Mouse (Mus musculus) layer of hippocampus, postnatal 10 days (tissue): ENCODE measurements around the gene Stard7. TPM values are rescaled to one million over a fixed set of nuclear protein-coding genes. Genes with fewer than 3 reads are reported as not detected.
"Not testable (repeated sequence)": the region's sequence is repeated elsewhere in the genome, so short reads cannot be mapped to it uniquely, and the experiment has no call there.

ENCODE experiments used
- DNase-seq, 2 experiments: peaks; one replicate each; pipeline ENCODE4 v3.0.0; 2021; ENCODE audit warnings: low spot score in 2 of 2
- total RNA-seq, 2 experiments: library from RNA; stranded (reverse); gene quantifications; 2 replicates each; pipeline ENCODE4 v1.2.3; 2021

The Stard7 gene
- total RNA-seq, 2 experiments from 2014 or later: 169 to 186 TPM

DNA sequence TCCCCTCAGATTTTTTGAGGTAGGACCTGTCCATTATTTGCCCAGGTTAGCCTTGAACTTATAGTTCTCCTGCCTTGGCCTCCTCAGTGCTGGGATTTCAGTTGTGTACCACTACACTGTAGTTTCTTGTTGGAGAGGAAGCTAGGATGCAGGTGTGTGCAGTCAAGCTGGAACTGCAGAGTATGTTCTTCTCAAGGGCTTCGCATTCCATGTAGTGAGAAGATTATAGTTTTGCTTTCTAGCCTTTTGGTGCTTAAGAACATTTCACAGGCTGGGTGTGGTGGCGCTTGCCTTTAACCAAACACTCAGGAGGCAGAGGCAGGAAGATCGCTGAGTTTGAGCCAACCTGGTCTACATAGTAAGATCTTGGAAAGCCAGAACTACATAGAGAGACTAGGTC lies 2.8 kb downstream of the Stard7 start:
- no peak for DNase-seq

DNA sequence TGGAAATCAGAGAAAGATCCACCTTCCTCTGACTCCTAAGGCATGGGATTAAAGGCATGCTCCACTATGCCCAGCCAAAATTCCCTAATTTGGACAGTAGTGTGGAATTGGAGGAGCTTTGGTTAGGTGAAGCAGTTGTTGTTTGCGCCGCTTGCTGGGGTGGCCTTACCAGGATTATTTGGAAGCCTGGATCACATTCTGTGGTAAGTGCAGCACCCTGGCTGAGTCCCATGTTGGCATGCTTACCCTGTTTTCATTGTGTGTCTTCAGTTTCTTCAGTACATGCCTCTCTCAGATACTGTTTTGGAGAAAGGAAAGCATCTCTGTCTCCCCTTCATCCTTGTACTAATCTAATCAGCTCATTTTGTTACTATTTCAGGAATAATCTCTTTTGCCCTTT lies 4.6 kb downstream of the Stard7 start:
- DNase-seq: no peak

DNA sequence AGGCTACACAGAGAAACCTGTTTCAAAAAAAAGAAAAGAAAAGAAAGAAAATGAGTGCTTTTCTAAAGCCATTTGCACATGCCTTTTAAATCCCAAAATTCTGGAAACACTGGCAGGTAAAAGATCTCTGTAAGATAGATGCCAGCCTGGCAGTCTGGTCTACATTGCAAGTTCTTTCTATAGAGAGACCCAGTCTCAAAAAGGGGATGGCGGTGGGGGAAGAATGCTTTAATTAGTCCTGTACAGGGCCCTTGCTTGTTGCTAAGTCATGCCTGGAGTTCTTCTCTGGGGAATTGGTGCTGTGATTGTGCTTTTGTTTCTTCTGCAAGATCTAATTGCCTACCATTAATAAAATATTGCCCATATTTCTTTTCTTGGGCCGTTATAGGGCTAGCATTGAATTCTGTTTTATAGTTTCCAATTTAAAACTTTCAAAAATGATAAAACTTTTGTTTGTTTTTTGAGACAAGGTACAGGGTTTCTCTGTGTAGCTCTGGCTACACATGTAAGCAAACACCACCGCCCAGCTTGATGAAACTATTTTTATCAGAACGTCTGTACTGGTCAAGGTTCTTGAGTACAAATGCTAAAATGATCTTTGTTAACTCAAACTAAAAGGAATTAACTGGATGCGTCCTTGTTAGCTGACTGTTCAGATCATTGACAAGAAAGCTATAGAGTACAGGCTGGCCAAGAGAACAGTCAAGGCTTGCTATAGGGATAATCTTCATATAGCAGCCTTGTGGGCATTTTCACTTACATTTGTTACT lies 5.7 kb downstream of the Stard7 start:
- DNase-seq: no peak

DNA sequence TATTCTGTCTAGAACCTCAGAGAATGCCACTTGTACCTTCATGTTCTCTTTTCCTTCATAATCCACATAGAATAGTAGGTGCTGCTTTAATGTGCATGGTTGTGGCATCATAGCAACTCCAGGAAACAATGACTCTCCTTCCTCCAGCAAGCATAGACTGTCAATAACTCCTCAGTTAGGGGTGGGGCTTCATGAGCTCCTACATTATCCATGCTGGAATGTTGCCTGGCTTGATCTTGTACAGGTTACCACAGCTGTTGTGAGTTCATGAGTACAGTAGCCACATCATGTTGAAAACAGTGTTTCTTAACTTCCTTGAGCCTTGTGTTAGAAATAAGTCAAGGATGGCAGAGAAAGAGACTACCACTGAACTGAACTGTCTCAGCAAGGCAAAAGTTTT lies 8.1 kb downstream of the Stard7 start:
- DNase-seq: no peak

DNA sequence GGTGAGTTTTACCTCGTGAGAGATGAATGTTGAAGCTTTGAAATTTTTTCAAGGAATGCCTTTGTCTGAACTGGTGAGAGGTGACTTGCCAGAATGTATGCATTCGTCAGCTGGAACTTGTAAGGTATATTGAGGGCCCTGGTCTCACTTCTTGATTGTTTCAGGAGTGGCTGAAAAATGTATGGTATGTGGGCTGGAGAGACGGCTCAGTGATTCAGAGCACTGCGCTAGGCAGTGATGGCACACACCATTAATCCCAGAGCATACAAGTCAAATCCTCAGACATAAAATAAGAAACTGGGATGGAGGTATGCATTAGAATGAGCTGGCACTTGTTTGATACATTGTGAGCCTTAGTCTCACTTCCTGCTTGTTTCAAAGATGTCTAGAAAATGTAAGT lies 22.2 kb downstream of the Stard7 start:
- no peak for DNase-seq

DNA sequence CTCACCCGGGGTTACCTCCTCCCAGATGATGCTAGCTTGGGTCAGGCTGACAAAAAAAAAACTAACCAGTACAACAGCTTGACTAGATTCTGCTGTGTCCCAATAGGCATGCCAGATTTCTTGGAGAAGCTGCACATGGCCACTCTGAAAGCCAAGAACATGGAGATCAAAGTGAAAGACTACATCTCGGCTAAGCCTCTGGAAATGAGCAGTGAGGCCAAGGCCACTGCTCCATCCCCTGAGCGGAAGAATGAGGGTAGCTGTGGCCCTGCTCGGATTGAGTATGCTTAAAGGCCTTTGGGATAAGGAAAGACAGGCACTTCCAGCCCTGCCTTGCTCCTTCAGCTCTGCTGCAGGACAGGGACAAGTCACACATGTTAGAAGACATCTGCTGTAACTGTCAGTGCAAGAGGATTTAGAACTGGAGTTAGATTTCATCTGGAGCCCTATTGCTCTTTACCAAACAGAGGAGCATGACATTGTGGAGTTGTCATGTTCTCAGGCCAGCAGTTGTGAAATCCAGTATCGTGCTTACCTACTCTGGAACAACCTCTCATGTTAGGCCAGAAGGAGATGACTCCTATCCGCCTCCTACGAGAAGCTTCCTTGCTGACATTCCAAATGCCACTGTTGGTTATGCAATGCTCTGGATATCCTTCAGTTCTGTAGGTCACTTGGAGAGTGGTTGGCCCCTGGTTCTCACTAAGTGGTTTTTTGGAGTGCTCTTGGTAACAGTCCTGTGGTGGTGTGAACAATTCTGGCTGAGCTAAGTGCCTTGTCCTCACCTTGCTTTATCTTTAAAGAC lies 27.2 kb downstream of the Stard7 start:
- no peak for DNase-seq

DNA sequence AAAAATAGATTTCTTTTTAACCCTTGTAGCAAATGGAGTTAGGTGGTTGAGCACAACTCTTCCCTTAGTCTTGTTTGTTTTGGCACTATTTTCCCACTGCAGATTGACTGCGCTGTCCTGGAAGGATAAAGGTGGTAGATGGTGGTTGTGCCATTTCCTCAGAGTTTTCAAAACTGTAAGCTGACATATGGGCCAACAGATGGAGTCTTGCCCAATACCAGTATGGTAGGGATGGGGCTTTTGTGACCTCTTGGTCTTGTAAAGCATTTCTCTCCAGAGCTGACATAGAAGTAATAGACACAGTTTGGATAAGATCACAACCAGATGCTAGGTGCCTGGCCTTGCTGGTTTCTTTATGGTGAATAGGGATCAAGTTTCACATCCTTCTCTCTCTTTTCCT lies 28.0 kb downstream of the Stard7 start:
- DNase-seq: no peak

DNA sequence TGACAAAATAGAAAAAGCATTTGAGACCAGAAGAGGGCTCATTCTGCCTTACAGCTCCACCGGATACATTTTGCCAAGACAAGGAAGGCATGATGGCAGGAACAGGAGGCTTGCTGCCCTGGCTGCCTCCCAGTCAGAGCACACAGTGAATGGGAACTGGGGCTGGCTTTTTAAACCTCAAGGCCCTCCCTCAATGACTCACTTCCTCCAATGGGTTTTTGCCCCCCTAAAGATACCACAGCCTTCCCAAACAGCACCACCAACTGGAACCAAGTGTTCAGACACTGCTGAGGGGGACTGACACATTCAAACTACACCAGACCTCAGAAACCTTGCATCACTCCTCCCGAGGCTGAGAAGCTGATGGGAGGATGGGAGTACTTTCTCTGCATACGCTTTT lies 30.7 kb downstream of the Stard7 start:
- DNase-seq: no peak

DNA sequence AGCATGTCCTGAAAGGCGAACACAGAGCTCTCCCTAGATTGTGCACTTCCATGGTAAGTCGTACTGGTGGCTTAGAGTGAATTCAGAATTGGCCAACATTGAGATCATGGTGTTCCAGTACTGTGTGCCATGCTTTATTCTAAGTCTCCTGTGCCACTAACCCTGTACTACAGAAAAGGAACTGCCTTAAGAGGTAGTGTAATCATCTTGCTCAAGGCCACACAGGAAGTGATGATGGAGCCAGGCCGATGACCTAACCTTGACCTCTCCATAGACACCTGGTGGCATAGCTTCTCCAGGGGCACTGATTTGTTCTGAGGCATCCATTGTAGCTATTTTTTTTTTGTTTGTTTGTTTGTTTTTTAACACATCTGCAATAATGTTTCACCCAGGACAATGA lies 31.9 kb downstream of the Stard7 start:
- no peak for DNase-seq

DNA sequence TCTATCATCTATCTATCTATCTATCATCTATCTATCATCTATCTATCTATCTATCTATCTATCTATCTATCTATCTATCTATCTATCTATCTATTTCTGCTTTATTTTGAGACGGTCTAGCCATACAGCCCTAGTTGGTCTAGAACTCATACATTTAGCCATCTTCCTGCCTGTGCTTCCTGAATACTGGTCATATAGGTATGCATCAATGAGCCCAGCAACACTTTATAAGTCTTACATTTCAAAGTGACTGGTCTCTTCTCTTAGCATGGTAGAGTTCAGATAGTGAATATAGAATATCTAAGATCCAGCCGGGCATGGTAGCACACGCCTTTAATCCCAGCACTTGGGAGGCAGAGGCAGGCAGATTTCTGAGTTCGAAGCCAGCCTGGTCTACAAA lies 34.2 kb downstream of the Stard7 start:
- not testable (repeated sequence) for DNase-seq

DNA sequence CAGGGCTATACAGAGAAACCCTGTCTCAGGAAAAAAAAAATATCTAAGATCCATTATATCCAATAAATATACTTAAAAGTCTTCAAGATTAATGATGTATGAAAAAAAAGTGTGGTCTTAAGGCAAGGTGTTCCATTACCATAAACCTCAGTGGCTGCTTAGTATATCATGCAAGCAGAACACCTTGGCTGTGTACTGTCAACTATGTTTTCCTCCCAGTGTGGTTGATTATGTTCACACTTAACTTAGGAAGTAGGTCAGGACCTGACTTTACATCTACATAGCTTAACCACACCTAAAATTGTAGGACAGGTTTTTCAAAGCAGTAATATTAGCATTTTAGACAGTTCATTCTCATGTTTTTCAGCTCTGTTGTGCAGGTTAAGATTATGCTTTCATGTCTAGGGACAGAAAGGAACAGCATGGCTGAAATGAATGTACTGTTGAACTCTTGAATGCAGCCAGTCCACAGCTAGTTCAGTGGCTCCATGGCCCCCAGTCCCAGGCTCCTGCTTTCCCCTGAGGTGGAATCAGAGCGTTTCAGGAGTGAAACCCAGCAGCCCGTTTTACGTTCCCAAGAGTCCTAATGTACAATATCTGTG lies 34.7 kb downstream of the Stard7 start:
- DNase-seq: no peak

DNA sequence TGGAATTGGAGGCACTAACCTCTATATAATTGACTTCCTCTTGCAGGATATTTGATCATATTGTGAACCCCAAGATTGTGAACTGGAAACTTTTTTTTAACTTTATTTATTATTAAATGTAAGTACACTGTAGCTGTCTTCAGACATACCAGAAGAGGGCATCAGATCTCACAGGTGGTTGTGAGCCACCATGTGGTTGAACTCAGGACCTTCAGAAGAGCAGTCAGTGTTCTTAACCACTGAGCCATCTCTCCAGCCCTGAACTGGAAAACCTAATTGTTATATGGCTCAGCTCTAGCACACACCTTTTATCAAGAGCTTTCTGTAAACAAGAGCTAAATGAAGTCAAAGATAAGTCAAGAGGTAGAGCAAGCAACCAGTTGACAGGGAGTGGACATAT lies 36.1 kb downstream of the Stard7 start:
- DNase-seq: no peak

DNA sequence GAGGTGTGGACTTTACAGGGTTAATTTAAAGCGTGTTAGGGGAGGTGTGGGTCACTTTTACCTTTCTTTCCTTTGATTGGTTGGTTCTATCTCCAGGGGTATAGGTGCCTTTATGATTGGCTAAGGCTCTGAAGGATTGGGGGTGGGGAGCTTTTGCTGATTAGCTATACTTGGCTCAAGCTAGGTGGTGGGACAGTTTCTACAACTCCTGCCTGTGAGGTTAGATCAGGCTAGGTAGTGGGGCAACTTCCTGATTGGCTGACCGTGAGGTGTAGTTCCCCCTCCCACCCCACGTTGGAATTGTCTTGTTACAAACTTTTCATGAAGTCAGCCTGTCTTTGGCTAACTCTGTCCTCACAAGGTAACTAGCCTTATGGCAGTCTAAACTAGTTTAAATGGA lies 37.2 kb downstream of the Stard7 start:
- DNase-seq: no peak

DNA sequence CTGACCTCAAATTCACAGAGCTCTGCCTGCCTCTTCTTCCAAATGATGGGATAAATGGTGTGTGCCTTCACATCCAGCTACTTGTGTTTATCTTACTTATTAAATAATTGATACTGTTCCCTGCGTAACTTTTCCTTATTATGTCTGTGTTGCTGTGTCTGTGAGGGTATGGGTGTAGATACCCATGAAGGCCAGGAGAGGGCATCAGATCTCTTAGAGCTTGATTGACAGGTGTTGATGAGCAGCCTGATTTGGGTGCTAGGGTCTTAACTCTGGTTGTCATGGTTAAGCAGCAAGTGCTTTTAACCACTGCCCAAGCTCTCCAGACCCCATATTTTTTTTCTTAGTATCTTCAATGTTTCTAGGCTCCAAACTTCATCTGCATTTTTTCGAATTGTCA lies 38.6 kb downstream of the Stard7 start:
- no peak for DNase-seq

DNA sequence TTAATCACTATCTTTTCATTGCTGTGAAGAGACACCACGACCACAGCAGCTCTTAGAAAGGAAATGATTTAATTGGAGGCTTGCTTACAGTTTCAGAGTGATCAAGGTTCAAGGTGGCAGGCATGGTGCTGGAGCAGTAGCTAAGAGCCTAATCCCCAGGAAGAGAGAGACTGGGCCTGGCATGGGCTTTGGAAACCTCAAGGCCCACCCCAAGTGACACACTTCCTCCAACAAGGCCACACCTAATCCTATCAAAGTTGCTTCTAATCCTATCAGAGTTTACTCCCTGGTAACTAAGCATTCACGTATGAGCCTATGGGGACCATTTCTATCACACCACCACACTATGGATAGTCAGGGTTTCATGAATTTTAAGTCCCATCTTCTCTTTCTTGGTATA lies 40.2 kb downstream of the Stard7 start:
- no peak for DNase-seq

DNA sequence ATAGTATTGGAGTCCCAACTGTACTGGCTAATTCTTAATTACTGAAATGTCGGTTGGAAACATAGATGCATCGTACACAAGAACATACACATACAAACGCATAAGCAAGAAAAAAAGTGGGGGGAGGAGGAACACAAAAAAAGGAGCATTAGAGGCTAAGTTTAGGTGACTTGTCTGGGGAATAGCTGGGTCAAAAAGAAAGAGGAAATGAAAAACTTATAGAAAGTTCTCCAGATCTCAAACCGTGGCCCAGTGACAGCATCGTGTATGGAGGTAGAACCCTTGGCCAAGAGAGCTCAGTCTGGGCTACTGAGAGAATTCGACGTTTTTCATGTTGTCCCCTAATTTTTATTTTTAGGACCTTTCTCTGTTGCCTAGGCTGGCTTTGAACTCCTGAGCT lies 40.7 kb downstream of the Stard7 start:
- DNase-seq: no peak

DNA sequence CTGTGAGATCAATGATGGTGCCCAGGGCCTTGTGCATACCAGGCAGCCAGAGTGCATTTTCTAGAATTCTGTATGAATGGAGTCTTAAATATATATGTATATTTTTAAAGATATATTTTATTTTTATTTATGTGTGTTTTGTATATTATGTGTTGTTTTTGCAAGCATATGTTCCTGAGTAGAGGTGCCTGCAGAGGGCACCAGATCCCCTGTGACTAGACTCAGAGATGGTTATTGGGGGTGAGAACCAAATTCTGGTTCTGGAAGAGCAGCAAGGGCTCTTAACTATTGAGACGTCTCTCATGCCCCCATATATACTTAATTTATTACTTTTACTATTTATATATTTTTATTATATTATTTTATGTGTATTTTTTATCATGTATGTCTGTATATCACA lies 41.2 kb downstream of the Stard7 start:
- DNase-seq: no peak

DNA sequence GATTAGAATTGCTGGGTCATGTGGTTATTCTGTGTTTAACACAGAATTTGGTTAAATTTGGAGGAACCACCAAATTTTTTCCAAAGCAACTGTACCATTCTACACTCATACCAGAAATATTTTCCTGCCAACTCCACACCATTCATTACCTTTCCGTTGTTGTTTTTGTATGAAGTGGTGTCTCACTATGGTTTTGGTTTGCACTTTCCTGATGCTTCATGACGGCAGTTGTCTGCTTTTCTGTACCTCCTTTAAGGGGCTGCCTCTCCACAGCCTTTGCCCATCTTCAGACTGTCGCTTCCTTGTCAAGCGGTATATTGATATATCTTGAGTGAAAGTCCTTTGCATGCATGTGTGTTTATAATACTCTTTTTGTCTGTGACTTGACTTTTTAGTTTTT lies 42.8 kb downstream of the Stard7 start:
- no peak for DNase-seq

DNA sequence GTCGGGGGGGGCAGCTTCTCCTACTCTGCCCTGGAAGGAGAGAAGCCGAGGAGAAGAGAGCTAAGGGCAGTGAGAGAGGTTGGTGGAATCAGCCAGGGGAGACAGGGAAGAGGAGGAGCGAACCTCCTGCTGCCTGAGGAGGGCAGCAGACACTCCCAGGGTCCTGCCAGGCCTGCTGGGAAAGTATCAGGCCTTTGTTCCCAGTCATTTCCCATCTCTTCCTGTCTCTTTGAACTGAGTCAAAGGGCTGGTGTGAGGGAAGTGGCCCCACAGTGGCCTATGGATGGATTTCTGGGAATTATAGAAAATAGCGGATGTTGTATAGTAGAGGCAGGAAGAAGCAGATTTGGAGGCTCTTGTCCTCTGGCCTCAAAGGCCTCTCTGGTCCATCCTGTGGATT lies 43.9 kb downstream of the Stard7 start:
- DNase-seq: no peak

DNA sequence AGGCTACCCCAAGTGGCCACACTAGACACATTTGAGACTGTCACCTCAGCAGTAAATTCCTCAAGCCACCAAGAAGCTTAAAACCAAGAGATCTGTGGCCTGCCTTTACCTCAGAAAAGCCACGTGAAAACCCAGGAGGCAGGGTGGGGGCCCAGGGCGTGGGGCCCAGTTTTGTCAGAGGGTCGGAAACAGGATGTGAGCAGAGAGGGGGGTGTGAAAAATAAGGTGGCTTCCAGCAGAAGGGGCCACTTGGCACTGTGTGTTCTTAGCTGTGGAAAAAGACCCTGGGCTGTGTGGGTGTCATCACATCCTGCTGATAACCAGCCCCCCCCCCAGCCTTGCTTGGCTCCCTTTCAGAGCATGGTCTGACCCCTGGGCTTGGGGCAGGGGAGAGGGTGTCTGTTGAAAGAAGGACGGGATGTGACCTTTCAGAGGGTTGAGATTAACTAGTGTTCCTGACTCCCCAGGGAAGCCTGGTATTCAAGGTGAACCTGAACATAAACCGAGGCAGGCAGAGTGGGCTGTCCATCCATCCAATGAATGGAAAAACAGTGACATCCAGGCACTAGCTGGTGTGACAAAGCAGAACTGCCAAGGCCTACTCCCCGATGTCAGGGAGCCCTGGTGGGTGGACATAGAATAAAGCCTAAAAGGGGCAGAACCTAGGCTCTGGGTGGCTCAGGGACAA lies 44.6 kb downstream of the Stard7 start:
- no peak for DNase-seq

DNA sequence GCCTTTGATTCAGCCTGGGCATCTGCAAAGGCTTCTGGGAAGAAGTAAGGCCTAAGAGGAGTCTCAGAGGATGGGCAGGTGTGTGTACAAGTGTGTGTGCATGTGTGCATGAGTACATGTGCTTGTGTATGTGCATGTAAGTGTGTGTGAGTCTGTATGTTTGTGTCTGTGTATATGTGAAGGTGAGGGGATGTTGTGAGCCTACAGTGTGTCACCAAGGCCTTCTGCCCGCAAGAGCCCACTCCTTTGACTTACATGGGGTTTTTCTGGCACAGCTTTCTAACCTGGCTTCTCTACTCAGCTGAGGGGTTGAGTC lies 45.1 kb downstream of the Stard7 start:
- DNase-seq: no peak

DNA sequence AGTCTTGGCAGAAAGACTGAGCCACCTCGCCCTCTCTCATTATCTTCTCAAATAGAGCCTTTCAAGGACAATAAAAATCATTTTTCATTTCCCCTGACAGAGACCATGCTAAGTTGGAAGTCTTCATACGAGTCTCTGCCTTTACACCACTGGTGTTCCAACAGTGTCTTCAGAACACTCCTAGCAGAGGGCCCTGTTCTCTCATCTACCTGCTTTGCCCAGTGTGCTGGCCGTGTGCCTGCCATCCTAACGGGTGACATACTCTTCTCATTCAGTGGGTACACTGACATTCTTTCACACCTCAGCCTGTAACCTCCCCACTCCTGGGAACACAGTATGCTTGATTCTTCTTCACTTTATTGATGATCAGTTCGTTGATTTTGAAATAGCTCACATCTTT lies 46.4 kb downstream of the Stard7 start:
- DNase-seq: no peak
